Mouse (Mus musculus) urinary bladder, adult 18-20 months (tissue): Measurements from ENCODE around the gene Ndufb7.
A peak's percentile ranks its signal among the peaks of the same experiment; 100 is the strongest.

Experiments
- DNase-seq, 2 experiments: peaks; one replicate each; pipeline ENCODE4 v3.0.0; 2022; ENCODE audit warnings: low spot score in 2 of 2, mixed read lengths in 2 of 2

Gene Ndufb7

DNA sequence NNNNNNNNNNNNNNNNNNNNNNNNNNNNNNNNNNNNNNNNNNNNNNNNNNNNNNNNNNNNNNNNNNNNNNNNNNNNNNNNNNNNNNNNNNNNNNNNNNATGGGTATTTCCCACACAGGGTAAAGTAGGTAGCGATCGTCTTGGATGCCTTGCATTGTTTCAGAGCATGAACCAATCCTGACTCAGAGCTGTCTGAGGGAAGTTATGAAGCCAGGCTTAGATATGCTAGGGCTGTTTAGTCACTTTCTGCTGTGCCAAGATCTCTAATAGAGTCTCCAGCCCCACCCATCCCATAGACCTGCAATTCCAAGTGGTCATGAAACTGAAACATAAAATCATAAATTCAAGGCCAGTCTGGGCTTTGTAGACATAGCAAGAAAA is 36.2 kb downstream of the Ndufb7 start:
- no peak for DNase-seq

DNA sequence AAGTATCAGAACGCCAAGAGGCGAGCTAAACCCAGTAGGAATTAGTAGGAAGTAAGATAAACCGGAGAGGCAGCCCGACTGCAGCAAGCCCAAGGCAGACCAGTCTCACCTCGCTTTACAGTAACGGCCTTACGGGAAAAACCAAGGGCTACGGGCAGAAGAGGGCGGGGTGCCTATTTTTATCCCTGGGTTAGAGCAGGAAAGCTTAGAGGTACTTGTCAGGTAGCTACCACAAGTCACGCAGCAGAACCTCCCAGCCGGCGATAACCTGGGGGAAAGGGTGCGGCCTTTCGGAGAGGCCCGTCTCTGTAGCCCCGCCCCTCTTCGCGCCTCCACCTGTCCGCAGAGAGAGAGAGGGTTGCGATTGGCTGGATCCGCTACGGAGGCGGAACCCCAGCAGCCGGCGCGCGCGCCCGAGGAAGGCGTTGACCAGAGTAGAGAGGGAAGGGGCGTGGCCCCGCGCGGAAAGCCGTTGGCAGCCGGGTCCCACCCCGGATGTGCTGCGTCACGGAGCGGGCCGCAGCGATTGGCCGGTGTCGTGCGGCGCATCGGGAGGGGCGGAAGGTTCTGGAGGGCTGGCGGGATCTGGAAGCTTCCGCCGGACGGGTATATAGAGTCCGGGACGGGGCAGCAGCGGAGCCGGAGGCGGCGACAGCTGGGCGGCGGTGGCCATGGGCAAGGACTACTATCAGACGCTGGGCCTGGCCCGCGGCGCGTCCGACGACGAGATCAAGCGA is 41.4 kb downstream of the Ndufb7 start, which contains the start of the genes Tecr and Dnajb1:
Gene Tecr, minus strand, starts transcription at position 311 of the 737 bp plus-strand sequence.
Gene Dnajb1, plus strand, starts transcription at position 533 of the 737 bp plus-strand sequence.
- DNase-seq: peak; percentile 96 to 100

DNA sequence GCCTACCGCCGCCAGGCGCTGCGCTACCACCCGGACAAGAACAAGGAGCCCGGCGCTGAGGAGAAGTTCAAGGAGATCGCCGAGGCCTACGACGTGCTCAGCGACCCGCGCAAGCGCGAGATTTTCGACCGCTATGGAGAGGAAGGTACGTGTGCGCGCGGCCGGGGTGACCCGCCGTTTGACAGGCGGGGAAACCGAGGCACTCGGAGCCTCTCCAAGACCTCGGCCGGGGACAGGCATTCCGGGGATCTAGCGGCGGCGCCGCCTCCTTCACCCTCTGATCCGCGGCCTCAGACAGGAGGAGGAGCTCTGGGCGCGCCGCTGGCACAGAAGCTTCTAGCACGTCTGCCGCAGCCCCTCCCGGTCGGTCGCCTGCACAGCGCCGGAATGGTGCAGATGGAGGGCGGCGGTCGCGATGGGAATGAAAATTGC is 41.9 kb downstream of the Ndufb7 start:
- DNase-seq: peak; percentile 81 to 84

- DNase-seq: no peak
Measured at GRCm38 (mm10) chr8:83609086-83609485, 42.6 kb downstream of the Ndufb7 start.

GRCm38 (mm10) chr8:83609547-83610180 is 43.2 kb downstream of the Ndufb7 start:
- no peak for DNase-seq

- DNase-seq: no peak
Measured at GRCm38 (mm10) chr8:83611921-83612320, 45.5 kb downstream of the Ndufb7 start.

GRCm38 (mm10) chr8:83613695-83614094 is 47.2 kb downstream of the Ndufb7 start:
- no peak for DNase-seq

DNA sequence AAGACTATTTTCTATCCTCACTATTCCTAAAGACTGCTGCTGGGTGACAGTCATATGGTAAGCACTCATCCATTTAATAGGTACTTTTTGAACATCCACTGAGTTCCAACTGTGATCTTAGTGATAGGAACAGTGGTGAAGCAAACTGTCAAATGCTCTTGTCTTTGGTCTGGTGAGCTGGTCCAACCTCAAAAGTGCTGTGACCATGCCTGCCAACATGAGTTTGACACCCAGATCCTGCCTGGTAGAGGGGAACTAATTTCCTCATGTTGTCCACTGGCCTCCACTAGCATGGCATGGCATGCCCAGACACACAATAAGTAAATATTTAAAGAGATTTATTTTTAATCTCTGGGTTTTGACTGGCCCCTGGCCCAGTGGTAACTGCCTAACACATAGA is 50.2 kb downstream of the Ndufb7 start:
- peak in 1 of 2 experiments; percentile 20 for DNase-seq

GRCm38 (mm10) chr8:83617111-83617510 is 50.6 kb downstream of the Ndufb7 start:
- no peak for DNase-seq

GRCm38 (mm10) chr8:83618566-83618965 is 52.1 kb downstream of the Ndufb7 start:
- DNase-seq: no peak

GRCm38 (mm10) chr8:83619568-83620285 is 53.3 kb downstream of the Ndufb7 start:
- peak in 1 of 2 experiments; percentile 76 for DNase-seq
